Mouse (Mus musculus) urinary bladder, postnatal 4 days (tissue): ENCODE data around the gene Pear1.
A peak's percentile ranks its signal among the peaks of the same experiment; 100 is the strongest.
"Not testable (repeated sequence)": the region's sequence is repeated elsewhere in the genome, so short reads cannot be mapped to it uniquely, and the experiment has no call there.

Experiments used
- DNase-seq, 2 experiments: peaks; one replicate each; pipeline ENCODE4 v3.0.0; 2021 to 2022; ENCODE audit warnings: low spot score in 2 of 2

Pear1 gene

GRCm38 (mm10) chr3:87824206-87824605, at the start of gene Pear1:
Gene Pear1, minus strand, starts transcription at chr3:87824306.
- not testable (repeated sequence) for DNase-seq

GRCm38 (mm10) chr3:87864111-87864510, 40.0 kb upstream of the Pear1 start:
- not testable (repeated sequence) for DNase-seq

- no peak for DNase-seq
Measured at GRCm38 (mm10) chr3:87859813-87860212, 35.7 kb upstream of the Pear1 start.

GRCm38 (mm10) chr3:87857666-87858065, 33.6 kb upstream of the Pear1 start:
- no peak for DNase-seq

GRCm38 (mm10) chr3:87855936-87856335, 31.8 kb upstream of the Pear1 start:
- DNase-seq: no peak

- peak in 1 of 2 experiments; percentile 49 for DNase-seq
Measured at GRCm38 (mm10) chr3:87854795-87855568, 30.9 kb upstream of the Pear1 start.

GRCm38 (mm10) chr3:87849117-87849516, 25.0 kb upstream of the Pear1 start:
- DNase-seq: no peak

GRCm38 (mm10) chr3:87847680-87848079, 23.6 kb upstream of the Pear1 start:
- DNase-seq: no peak

- no peak for DNase-seq
Measured at GRCm38 (mm10) chr3:87846650-87847110, 22.6 kb upstream of the Pear1 start, which contains the start of gene Sh2d2a. Gene Sh2d2a, plus strand, starts transcription at chr3:87846755.

- DNase-seq: no peak
Measured at GRCm38 (mm10) chr3:87846186-87846585, 22.1 kb upstream of the Pear1 start.

GRCm38 (mm10) chr3:87844981-87845380, 20.9 kb upstream of the Pear1 start:
- DNase-seq: no peak

GRCm38 (mm10) chr3:87840858-87841257, 16.8 kb upstream of the Pear1 start:
- no peak for DNase-seq

GRCm38 (mm10) chr3:87838622-87839021, 14.5 kb upstream of the Pear1 start:
- DNase-seq: peak; percentile 43 to 83

GRCm38 (mm10) chr3:87833482-87833881, 9.4 kb upstream of the Pear1 start:
- no peak for DNase-seq

- DNase-seq: no peak
Measured at GRCm38 (mm10) chr3:87832109-87832859, 8.2 kb upstream of the Pear1 start.

- DNase-seq: no peak
Measured at GRCm38 (mm10) chr3:87829025-87829424, 4.9 kb upstream of the Pear1 start.

- DNase-seq: no peak
Measured at GRCm38 (mm10) chr3:87828435-87828834, 4.3 kb upstream of the Pear1 start.

GRCm38 (mm10) chr3:87818226-87818625, 5.9 kb downstream of the Pear1 start:
- DNase-seq: no peak

GRCm38 (mm10) chr3:87816646-87817093, 7.4 kb downstream of the Pear1 start:
- no peak for DNase-seq

- no peak for DNase-seq
Measured at GRCm38 (mm10) chr3:87816166-87816565, 7.9 kb downstream of the Pear1 start.

GRCm38 (mm10) chr3:87812873-87813272, 11.2 kb downstream of the Pear1 start:
- DNase-seq: peak in 1 of 2 experiments; percentile 68

- DNase-seq: no peak
Measured at GRCm38 (mm10) chr3:87812413-87812812, 11.7 kb downstream of the Pear1 start.

GRCm38 (mm10) chr3:87811297-87811696, 12.8 kb downstream of the Pear1 start:
- no peak for DNase-seq
